Mouse (Mus musculus): ENCODE data around the gene Myh7. TPM values are rescaled to one million over a fixed set of nuclear protein-coding genes. Genes with fewer than 3 reads are reported as not detected.
A peak's percentile ranks its signal among the peaks of the same experiment; 100 is the strongest.
"Not testable (repeated sequence)": the region's sequence is repeated elsewhere in the genome, so short reads cannot be mapped to it uniquely, and the experiment has no call there.

Myh7 gene
- total RNA-seq, 4 experiments from 2014 or later = 10.0 to 21.2 (median 13.1) TPM

- peak in 1 of 2 experiments; percentile 37 for DNase-seq (ENCODE audit: low spot score in 2 of 2)
Measured at GRCm38 (mm10) chr14:55003878-55004855, 9.7 kb upstream of the Myh7 start.

- DNase-seq (ENCODE audit: low spot score in 2 of 2) = no peak
Measured at GRCm38 (mm10) chr14:55002687-55003120, 8.3 kb upstream of the Myh7 start.

- no peak for DNase-seq (ENCODE audit: low spot score in 2 of 2)
Measured at GRCm38 (mm10) chr14:55001938-55002686, 7.7 kb upstream of the Myh7 start.

- no peak for DNase-seq (ENCODE audit: low spot score in 2 of 2)
Measured at GRCm38 (mm10) chr14:55001446-55001845, 7.0 kb upstream of the Myh7 start.

- no peak for DNase-seq (ENCODE audit: low spot score in 2 of 2)
Measured at GRCm38 (mm10) chr14:55000814-55001213, 6.4 kb upstream of the Myh7 start.

- not testable (repeated sequence) for DNase-seq (ENCODE audit: low spot score in 2 of 2)
Measured at GRCm38 (mm10) chr14:54999868-55000267, 5.4 kb upstream of the Myh7 start.

GRCm38 (mm10) chr14:54998680-54999079, 4.3 kb upstream of the Myh7 start:
- DNase-seq (ENCODE audit: low spot score in 2 of 2) = no peak

GRCm38 (mm10) chr14:54997297-54997696, 2.9 kb upstream of the Myh7 start:
- no peak for DNase-seq (ENCODE audit: low spot score in 2 of 2)

- no peak for DNase-seq (ENCODE audit: low spot score in 2 of 2)
Measured at GRCm38 (mm10) chr14:54996793-54997192, 2.4 kb upstream of the Myh7 start.

GRCm38 (mm10) chr14:54995457-54996138, 1.2 kb upstream of the Myh7 start:
- DNase-seq (ENCODE audit: low spot score in 2 of 2) = peak in 1 of 2 experiments; percentile 41

- DNase-seq (ENCODE audit: low spot score in 2 of 2) = no peak
Measured at GRCm38 (mm10) chr14:54994869-54995186, 402 bp upstream of the Myh7 start.

- DNase-seq (ENCODE audit: low spot score in 2 of 2) = no peak
Measured at GRCm38 (mm10) chr14:54993636-54994035, 790 bp downstream of the Myh7 start.

GRCm38 (mm10) chr14:54992196-54992595, 2.2 kb downstream of the Myh7 start:
- DNase-seq (ENCODE audit: low spot score in 2 of 2) = no peak

- DNase-seq (ENCODE audit: low spot score in 2 of 2) = no peak
Measured at GRCm38 (mm10) chr14:54989886-54990441, 4.5 kb downstream of the Myh7 start.

GRCm38 (mm10) chr14:54988882-54989281, 5.5 kb downstream of the Myh7 start:
- no peak for DNase-seq (ENCODE audit: low spot score in 2 of 2)

- not testable (repeated sequence) for DNase-seq (ENCODE audit: low spot score in 2 of 2)
Measured at GRCm38 (mm10) chr14:54988350-54988874, 6.0 kb downstream of the Myh7 start.

GRCm38 (mm10) chr14:54981934-54982333, 12.5 kb downstream of the Myh7 start:
- DNase-seq (ENCODE audit: low spot score in 2 of 2) = no peak

GRCm38 (mm10) chr14:54978664-54979063, 15.8 kb downstream of the Myh7 start:
- no peak for DNase-seq (ENCODE audit: low spot score in 2 of 2)

- no peak for DNase-seq (ENCODE audit: low spot score in 2 of 2)
Measured at GRCm38 (mm10) chr14:54976633-54977032, 17.8 kb downstream of the Myh7 start, which contains the start of gene Gm17428. Gm17428 (plus strand) TSS chr14:54976933.

GRCm38 (mm10) chr14:54974068-54974791, 20.2 kb downstream of the Myh7 start:
- DNase-seq (ENCODE audit: low spot score in 2 of 2) = peak in 1 of 2 experiments; percentile 40
